Mouse (Mus musculus) forebrain, postnatal 0 days (tissue): ENCODE measurements at regions not wholly inside any gene's neighbourhood (a gene's known extent, or its start where the extent isn't known, plus 50 kb on each side); places are given as distances from the start of the nearest gene placed in this dataset.

Experiments
- ATAC-seq: fragments of 200-750 bp; cut with Nextera tagmentation; 2 replicates; pipeline ENCODE4 v1.8.0; 2017; ENCODE audit warnings: mild to moderate bottlenecking, moderate library complexity
- DNase-seq: peaks from one replicate; pipeline ENCODE4 v3.0.0-alpha.2; 2015
- H3K27ac ChIP-seq: fragments of 300-500 bp; sonication (generic); 2 replicates; pipeline ENCODE4 v1.5.1; 2014; ENCODE audit warnings: low read depth, mild to moderate bottlenecking, antibody characterized with exemption, low read length, moderate library complexity, mixed read lengths
- H3K27me3 ChIP-seq: fragments of 300-500 bp; sonication (generic); 2 replicates; pipeline ENCODE4 v1.6.1; 2014; ENCODE audit warnings: mild to moderate bottlenecking, low read length, mixed read lengths; ENCODE audit not compliant: insufficient read depth
- H3K36me3 ChIP-seq: fragments of 300-500 bp; sonication (generic); 2 replicates; pipeline ENCODE4 v1.6.1; 2014; ENCODE audit warnings: mild to moderate bottlenecking, moderate library complexity; ENCODE audit not compliant: insufficient read depth
- H3K4me1 ChIP-seq: fragments of 300-500 bp; sonication (generic); 2 replicates; pipeline ENCODE4 v1.6.1; 2014; ENCODE audit warnings: antibody characterized with exemption; ENCODE audit not compliant: insufficient read depth
- H3K4me2 ChIP-seq: fragments of 300-500 bp; sonication (generic); 2 replicates; pipeline ENCODE4 v1.6.1; 2014; ENCODE audit warnings: low read depth, mild to moderate bottlenecking, moderate library complexity
- H3K4me3 ChIP-seq: fragments of 300-500 bp; sonication (generic); 2 replicates; pipeline ENCODE4 v1.5.1; 2014; ENCODE audit warnings: low read depth, low read length, mixed read lengths
- H3K9ac ChIP-seq: fragments of 300-500 bp; sonication (generic); 2 replicates; pipeline ENCODE4 v1.6.1; 2014; ENCODE audit warnings: mild to moderate bottlenecking
- H3K9me3 ChIP-seq: fragments of 300-500 bp; sonication (generic); 2 replicates; pipeline ENCODE4 v1.6.1; 2016; ENCODE audit warnings: low read length
- CTCF ChIP-seq: sonication (generic); IDR thresholded peaks from 2 replicates; pipeline ENCODE4 v1.5.1; 2016; ENCODE audit warnings: antibody characterized with exemption, control low read depth, low read depth
- WGBS: fragments of 180-500 bp; shearing (Covaris S2); extraction: QIAGEN DNeasy Blood & Tissue Kit; methylation state at CpG from one replicate; pipeline ENCODE4 v1.1.7; 2014; 5-methylcytosine and 5-hydroxymethylcytosine counted together

GRCm38 (mm10) chr4:46257061-46257795 lies 61.1 kb upstream of the Xpa start:
- no peaks in the 10 kb centered on the region for H3K27me3 ChIP-seq
- TF ChIP-seq CTCF = no peak
- 85% methylated on average over 12 of the region's 12 CpGs for WGBS

GRCm38 (mm10) chr4:46258774-46259173 lies 62.7 kb upstream of the Xpa start:
- Histone ChIP-seq H3K4me3 (no peak overlapping the region), H3K4me2 (no peak overlapping the region), H3K36me3 (no peaks in the 10 kb centered on the region), H3K9ac (no peak overlapping the region), H3K27ac (no peak overlapping the region), H3K9me3 (no peaks in the 10 kb centered on the region), H3K27me3 (no peaks in the 10 kb centered on the region), H3K4me1 (no peaks in the 10 kb centered on the region)
- DNase-seq (peak; percentile 48), ATAC-seq (0 out of 2 replicates have a peak, but pooled peaks have one; percentile 27)
- TF ChIP-seq CTCF = peak; percentile 45
- 53% methylated on average over 5 of the region's 5 CpGs for WGBS

More at GRCm38 (mm10) chr4:46257061-46257795, 61.1 kb upstream of the Xpa start:
- H3K27ac ChIP-seq = no peak overlapping the region
- no peak overlapping the region for H3K9ac ChIP-seq
- H3K4me2 ChIP-seq = no peak overlapping the region
- no peak overlapping the region for H3K4me3 ChIP-seq
- DNase-seq = no peak
- no peaks in the 10 kb centered on the region for H3K4me1 ChIP-seq
- no peak for ATAC-seq
- H3K9me3 ChIP-seq = no peaks in the 10 kb centered on the region
- no peaks in the 10 kb centered on the region for H3K36me3 ChIP-seq

- Histone ChIP-seq H3K27me3 (no peaks in the 10 kb centered on the region), H3K27ac (no peak overlapping the region), H3K4me2 (no peak overlapping the region), H3K9ac (no peak overlapping the region), H3K36me3 (no peaks in the 10 kb centered on the region), H3K4me1 (no peaks in the 10 kb centered on the region), H3K9me3 (no peaks in the 10 kb centered on the region), H3K4me3 (no peak overlapping the region)
- ATAC-seq = no peak
- no peak for DNase-seq
- 37% methylated on average over 6 of the region's 6 CpGs for WGBS
- TF ChIP-seq CTCF = no peak
These were observed 72.6 kb upstream of the Xpa start for GRCm38 (mm10) chr4:46268564-46269247.

- WGBS = 2% methylated on average over 2 of the region's 2 CpGs
- H3K4me1 ChIP-seq = no peaks in the 10 kb centered on the region
- H3K27me3 ChIP-seq = no peaks in the 10 kb centered on the region
- no peak overlapping the region for H3K4me2 ChIP-seq
- H3K9me3 ChIP-seq = no peaks in the 10 kb centered on the region
- H3K36me3 ChIP-seq = no peaks in the 10 kb centered on the region
- TF ChIP-seq CTCF = no peak
- H3K9ac ChIP-seq = no peak overlapping the region
- ATAC-seq = no peak
- H3K27ac ChIP-seq = no peak overlapping the region
- DNase-seq = no peak
- no peak overlapping the region for H3K4me3 ChIP-seq
These were observed 72.3 kb upstream of the Foxe1 start for GRCm38 (mm10) chr4:46271066-46271465.

- no peaks in the 10 kb centered on the region for H3K36me3 ChIP-seq
- 87% methylated on average over 3 of the region's 3 CpGs for WGBS
- H3K27ac ChIP-seq = no peak overlapping the region
- no peak for TF ChIP-seq CTCF
- H3K9me3 ChIP-seq = no peaks in the 10 kb centered on the region
- ATAC-seq (no peak), DNase-seq (no peak)
- 0 out of 2 replicates have a peak, but pooled peaks cover 2% of the 10 kb centered on the region for H3K4me1 ChIP-seq
- H3K4me3 ChIP-seq = no peak overlapping the region
- no peaks in the 10 kb centered on the region for H3K27me3 ChIP-seq
- H3K4me2 ChIP-seq = no peak overlapping the region
- no peak overlapping the region for H3K9ac ChIP-seq
These were observed 67.6 kb upstream of the Foxe1 start for GRCm38 (mm10) chr4:46275773-46276172.

GRCm38 (mm10) chr4:46276851-46277581 lies 66.4 kb upstream of the Foxe1 start:
- Histone ChIP-seq H3K4me2 (no peak overlapping the region), H3K27me3 (no peaks in the 10 kb centered on the region), H3K27ac (no peak overlapping the region), H3K9me3 (no peaks in the 10 kb centered on the region), H3K4me1 (0 out of 2 replicates have a peak, but pooled peaks cover 2% of the 10 kb centered on the region), H3K36me3 (no peaks in the 10 kb centered on the region), H3K4me3 (no peak overlapping the region), H3K9ac (no peak overlapping the region)
- no peak for TF ChIP-seq CTCF
- WGBS = 8% methylated on average over 19 of the region's 19 CpGs
- ATAC-seq = no peak
- DNase-seq = no peak

GRCm38 (mm10) chr4:46286955-46287354 lies 56.5 kb upstream of the Foxe1 start:
- no peak overlapping the region for H3K4me2 ChIP-seq
- TF ChIP-seq CTCF = no peak
- no peaks in the 10 kb centered on the region for H3K9me3 ChIP-seq
- DNase-seq (no peak), ATAC-seq (no peak)
- H3K9ac ChIP-seq = no peak overlapping the region
- H3K27me3 ChIP-seq = no peaks in the 10 kb centered on the region
- H3K27ac ChIP-seq = no peak overlapping the region
- no peaks in the 10 kb centered on the region for H3K4me1 ChIP-seq
- H3K36me3 ChIP-seq = no peaks in the 10 kb centered on the region
- no peak overlapping the region for H3K4me3 ChIP-seq
- 82% methylated on average over 9 of the region's 9 CpGs for WGBS
